Mouse (Mus musculus): Measurements from ENCODE around the gene Nlgn3. TPM values are rescaled to one million over a fixed set of nuclear protein-coding genes. Genes with fewer than 3 reads are reported as not detected.

The Nlgn3 gene
- total RNA-seq (2015; ENCODE audit: low replicate concordance) (0.84 and 0.96 TPM in 2 replicates), total RNA-seq (2017; ENCODE audit: low replicate concordance) (0.77 and 2.6 TPM in 2 replicates)

GRCm38 (mm10) chrX:101299055-101299454, at the start of gene Nlgn3:
Gene Nlgn3 (plus strand): TSS chrX:101299168.
- ATAC-seq (replicated peaks; ENCODE audit: low FRiP score, poor library complexity, severe bottlenecking): no peak

- ATAC-seq (replicated peaks; ENCODE audit: low FRiP score, poor library complexity, severe bottlenecking): peak; percentile 95
Observed at GRCm38 (mm10) chrX:101253952-101254729, 44.8 kb upstream of the Nlgn3 start, which contains the start of gene Foxo4. Gene Foxo4 (plus strand): TSS chrX:101254528.

- ATAC-seq (replicated peaks; ENCODE audit: low FRiP score, poor library complexity, severe bottlenecking): peak; percentile 49
Observed at GRCm38 (mm10) chrX:101254740-101255139, 44.2 kb upstream of the Nlgn3 start.

- ATAC-seq (replicated peaks; ENCODE audit: low FRiP score, poor library complexity, severe bottlenecking): no peak
Observed at GRCm38 (mm10) chrX:101256603-101257002, 42.4 kb upstream of the Nlgn3 start.

- ATAC-seq (replicated peaks; ENCODE audit: low FRiP score, poor library complexity, severe bottlenecking): no peak
Observed at GRCm38 (mm10) chrX:101260441-101261325, 38.3 kb upstream of the Nlgn3 start.

- ATAC-seq (replicated peaks; ENCODE audit: low FRiP score, poor library complexity, severe bottlenecking): no peak
Observed at GRCm38 (mm10) chrX:101263892-101264291, 35.1 kb upstream of the Nlgn3 start, which contains the start of gene Gm614. Gene Gm614 (minus strand): TSS chrX:101263992.

- ATAC-seq (replicated peaks; ENCODE audit: low FRiP score, poor library complexity, severe bottlenecking): no peak
Observed at GRCm38 (mm10) chrX:101266631-101267030, 32.3 kb upstream of the Nlgn3 start.

- ATAC-seq (replicated peaks; ENCODE audit: low FRiP score, poor library complexity, severe bottlenecking): no peak
Observed at GRCm38 (mm10) chrX:101268025-101268754, 30.8 kb upstream of the Nlgn3 start, which contains the start of gene Il2rg. Gene Il2rg (minus strand): TSS chrX:101268255.

- no peak for ATAC-seq (replicated peaks; ENCODE audit: low FRiP score, poor library complexity, severe bottlenecking)
Observed at GRCm38 (mm10) chrX:101268755-101269124, 30.2 kb upstream of the Nlgn3 start, which contains the start of gene Gm20489. Gene Gm20489 (minus strand): TSS chrX:101269023.

GRCm38 (mm10) chrX:101273410-101273809, 25.6 kb upstream of the Nlgn3 start:
- ATAC-seq (replicated peaks; ENCODE audit: low FRiP score, poor library complexity, severe bottlenecking): 0 out of 2 replicates have a peak, but pooled peaks have one; percentile 7

GRCm38 (mm10) chrX:101273875-101274738, 24.9 kb upstream of the Nlgn3 start, which contains the start of gene Med12:
Gene Med12 (plus strand): TSS chrX:101274030.
- peak; percentile 98 for ATAC-seq (replicated peaks; ENCODE audit: low FRiP score, poor library complexity, severe bottlenecking)

- ATAC-seq (replicated peaks; ENCODE audit: low FRiP score, poor library complexity, severe bottlenecking): no peak
Observed at GRCm38 (mm10) chrX:101282813-101283212, 16.2 kb upstream of the Nlgn3 start.

GRCm38 (mm10) chrX:101285534-101285933, 13.4 kb upstream of the Nlgn3 start:
- peak; percentile 58 for ATAC-seq (replicated peaks; ENCODE audit: low FRiP score, poor library complexity, severe bottlenecking)

GRCm38 (mm10) chrX:101285953-101286670, 12.9 kb upstream of the Nlgn3 start:
- ATAC-seq (replicated peaks; ENCODE audit: low FRiP score, poor library complexity, severe bottlenecking): no peak

GRCm38 (mm10) chrX:101287543-101287942, 11.4 kb upstream of the Nlgn3 start:
- peak; percentile 84 for ATAC-seq (replicated peaks; ENCODE audit: low FRiP score, poor library complexity, severe bottlenecking)

- ATAC-seq (replicated peaks; ENCODE audit: low FRiP score, poor library complexity, severe bottlenecking): 0 out of 2 replicates have a peak, but pooled peaks have one; percentile 32
Observed at GRCm38 (mm10) chrX:101288432-101288831, 10.5 kb upstream of the Nlgn3 start.

- ATAC-seq (replicated peaks; ENCODE audit: low FRiP score, poor library complexity, severe bottlenecking): no peak
Observed at GRCm38 (mm10) chrX:101289037-101289436, 9.9 kb upstream of the Nlgn3 start.

GRCm38 (mm10) chrX:101290111-101290510, 8.9 kb upstream of the Nlgn3 start:
- peak; percentile 71 for ATAC-seq (replicated peaks; ENCODE audit: low FRiP score, poor library complexity, severe bottlenecking)
